Mouse (Mus musculus) mouse embryonic stem cell (cell line): ENCODE data around the gene Rnase2a.
"Not testable (repeated sequence)": the region's sequence is repeated elsewhere in the genome, so short reads cannot be mapped to it uniquely, and the experiment has no call there.

ENCODE experiments used
- in situ Hi-C, 2 experiments: fragments of 300-500 bp; cut with MboI; formaldehyde crosslinking; loops; 1 replicate in 1 of 2; 3 replicates in 1 of 2; pipeline ENCODE4 v1.14.3; 2019 to 2020; ENCODE audit warnings: low sequenced_read_pairs in 2 of 2, low pct_unique_long_range_greater_than_20kb in 1 of 2, mixed read lengths in 1 of 2; ENCODE audit not compliant: unreplicated experiment in 1 of 2

Rnase2a gene

DNA sequence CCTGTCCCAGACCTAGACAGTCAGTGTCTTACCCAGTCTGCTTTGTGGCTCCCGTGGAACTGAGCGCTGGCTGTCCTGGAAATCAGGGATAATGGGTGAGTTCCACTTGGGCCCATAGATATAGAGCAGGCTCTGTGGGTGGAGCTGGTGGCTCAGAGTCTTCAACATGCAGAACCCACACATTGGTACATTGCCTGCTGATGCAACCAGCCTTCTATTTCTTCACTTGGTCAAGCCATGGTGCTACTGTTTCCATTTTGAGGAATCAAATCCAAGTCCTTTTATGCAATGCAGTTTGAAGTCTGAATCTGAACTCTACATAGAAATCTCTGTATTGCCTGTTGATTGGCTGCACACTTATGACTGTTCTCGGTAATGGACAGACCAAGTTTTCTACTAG is at the start of gene Rnase2a:
TSS of gene Rnase2a (minus strand) at position 72 of the 400 bp plus-strand sequence.
- in situ Hi-C loops = no loop called here

DNA sequence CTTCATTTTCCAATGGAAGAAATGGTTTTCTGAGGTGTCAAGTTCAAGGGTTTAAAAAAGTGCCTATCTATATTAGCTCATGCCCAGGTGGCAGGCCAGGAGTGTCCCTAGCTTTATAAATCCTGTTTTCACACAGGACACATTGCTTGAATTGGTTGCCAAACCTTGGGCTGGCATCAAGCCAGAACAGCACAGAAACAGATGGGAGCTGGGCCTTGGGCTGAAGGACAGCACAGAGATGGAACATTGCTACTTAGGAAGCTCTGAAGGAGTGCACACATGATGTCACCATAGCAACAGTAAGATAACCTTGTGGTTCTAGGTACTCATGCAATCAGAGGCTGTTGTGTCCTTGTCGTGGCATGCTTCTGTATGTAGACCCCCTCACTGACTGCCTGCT is 35.6 kb upstream of the Rnase2a start:
- in situ Hi-C loops = no loop called here

- in situ Hi-C loops = not testable (repeated sequence)
These were observed 22.6 kb upstream of the Rnase2a start for GRCm38 (mm10) chr14:51278515-51278914.

GRCm38 (mm10) chr14:51268677-51269076 is 12.8 kb upstream of the Rnase2a start:
- in situ Hi-C loops = loop anchor here in 1 of 2 experiments (5.0 kb wide), 2 partner anchors 96 to 166 kb away; no protein-coding TSS in a partner anchor

DNA sequence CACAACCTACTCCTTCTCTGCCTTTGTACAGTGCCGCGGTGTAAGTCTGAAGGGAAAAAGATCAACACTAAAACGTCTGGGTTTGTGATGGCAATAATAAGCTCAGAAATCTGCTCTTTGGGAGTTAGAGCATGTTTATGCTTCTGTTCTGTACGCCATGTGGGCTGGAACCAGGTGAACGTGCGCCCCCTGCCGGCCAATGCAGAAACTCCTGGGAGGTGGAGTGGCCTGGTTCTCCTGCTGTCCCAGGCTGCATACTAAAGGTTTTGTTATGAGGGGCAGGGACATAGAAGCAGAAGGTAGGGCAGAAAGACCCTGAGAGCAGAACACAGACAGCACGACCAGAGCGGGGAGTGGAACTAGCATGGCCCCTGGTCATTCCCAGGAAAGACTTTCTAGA is 10.2 kb upstream of the Rnase2a start:
- in situ Hi-C loops = loop anchor here in 1 of 2 experiments (5.0 kb wide), 2 partner anchors 94 to 164 kb away; no protein-coding TSS in a partner anchor

- in situ Hi-C loops = loop anchor here in 1 of 2 experiments (5.0 kb wide), 2 partner anchors 93 to 163 kb away; no protein-coding TSS in a partner anchor
These were observed 9.8 kb upstream of the Rnase2a start for GRCm38 (mm10) chr14:51265667-51266066.

DNA sequence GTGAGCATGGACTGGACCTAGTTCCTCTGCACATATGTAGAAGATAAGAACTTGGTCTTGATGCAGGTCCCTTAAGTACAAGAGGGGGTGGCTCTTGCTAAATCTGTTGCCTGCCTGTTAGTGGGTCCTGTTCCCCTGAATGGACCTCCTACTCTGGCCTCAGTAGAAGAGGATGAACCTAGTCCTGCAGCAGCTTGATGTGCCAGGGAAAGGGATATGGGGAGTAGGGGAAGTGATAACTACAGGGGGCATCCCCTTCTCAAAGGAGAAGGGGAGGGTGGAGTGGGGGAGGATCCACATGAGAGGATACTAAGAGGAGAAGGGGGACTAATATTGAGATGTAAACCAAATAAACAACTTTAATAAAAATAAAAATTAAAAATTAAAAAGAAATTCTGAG is 6.5 kb upstream of the Rnase2a start:
- in situ Hi-C loops = loop anchor here in 1 of 2 experiments (5.0 kb wide), 1 partner anchor 85 kb away; no protein-coding TSS in a partner anchor

- in situ Hi-C loops = loop anchor here in 1 of 2 experiments (5.0 kb wide), 1 partner anchor 82 kb away; no protein-coding TSS in a partner anchor
These were observed 3.8 kb upstream of the Rnase2a start for GRCm38 (mm10) chr14:51259741-51260140.

DNA sequence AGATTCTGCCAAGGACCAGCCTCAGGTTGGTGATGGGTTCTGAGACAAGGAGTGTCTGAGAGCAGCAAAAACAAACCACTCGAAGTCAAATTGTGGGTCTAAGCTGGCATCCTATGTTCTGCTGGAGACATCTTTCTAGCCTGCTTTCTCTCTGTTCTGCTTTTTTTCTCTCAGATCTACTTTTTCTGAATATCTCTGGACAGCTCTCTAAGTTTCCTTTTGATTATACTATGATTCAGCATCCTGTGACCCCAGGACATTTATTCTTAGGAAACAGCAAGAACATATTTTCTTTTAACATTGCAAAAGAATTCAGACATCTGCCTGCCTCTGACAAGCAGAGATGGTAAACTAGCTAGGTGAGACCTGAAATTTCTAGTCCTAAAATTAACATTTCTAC is 2.3 kb downstream of the Rnase2a start:
- in situ Hi-C loops = loop anchor here in 1 of 2 experiments (5.0 kb wide), 1 partner anchor 589 kb away; no protein-coding TSS in a partner anchor

GRCm38 (mm10) chr14:51252206-51252605 is 3.7 kb downstream of the Rnase2a start:
- in situ Hi-C loops = loop anchor here in 1 of 2 experiments (5.0 kb wide), 1 partner anchor 590 kb away; no protein-coding TSS in a partner anchor

DNA sequence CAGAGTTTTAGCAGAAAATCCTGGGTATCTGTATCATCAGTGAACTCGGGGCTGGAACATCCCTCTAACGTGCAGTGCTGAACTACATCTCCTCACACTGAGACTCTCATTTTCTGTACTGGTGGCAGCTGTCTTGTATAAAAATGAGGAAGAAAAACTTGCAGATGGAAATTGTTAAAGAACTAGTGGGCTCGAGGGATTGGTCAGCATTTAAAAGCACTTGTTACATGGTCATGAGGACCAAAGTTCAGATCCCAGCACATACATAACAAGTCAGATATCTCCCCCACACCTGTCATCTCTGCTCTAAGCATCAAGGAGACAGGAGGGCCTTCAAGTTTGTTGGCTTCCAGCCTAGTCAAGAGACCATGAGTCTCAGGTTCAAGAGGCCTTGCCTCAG is 5.6 kb downstream of the Rnase2a start:
- in situ Hi-C loops = loop anchor here in 1 of 2 experiments (5.0 kb wide), 1 partner anchor 592 kb away; no protein-coding TSS in a partner anchor

DNA sequence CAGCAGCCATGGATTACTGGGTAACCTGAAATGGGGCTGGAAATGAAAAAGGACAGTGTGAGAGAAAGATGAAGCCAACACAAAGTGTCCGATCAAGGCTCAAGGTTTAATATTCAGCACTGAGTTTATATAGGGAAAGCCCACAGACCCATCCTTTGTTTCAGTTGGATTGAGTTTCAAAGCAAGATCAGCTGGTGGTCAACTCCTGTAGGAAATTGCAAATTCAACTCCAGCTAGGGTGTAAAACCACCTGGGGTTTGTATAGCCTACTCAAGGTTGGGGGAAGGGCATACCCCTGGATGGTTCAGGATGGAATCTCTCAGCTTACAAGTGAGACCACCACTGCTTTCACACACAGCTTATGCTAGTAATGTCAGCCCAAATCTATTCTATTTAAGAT is 8.2 kb downstream of the Rnase2a start:
- in situ Hi-C loops = no loop called here

DNA sequence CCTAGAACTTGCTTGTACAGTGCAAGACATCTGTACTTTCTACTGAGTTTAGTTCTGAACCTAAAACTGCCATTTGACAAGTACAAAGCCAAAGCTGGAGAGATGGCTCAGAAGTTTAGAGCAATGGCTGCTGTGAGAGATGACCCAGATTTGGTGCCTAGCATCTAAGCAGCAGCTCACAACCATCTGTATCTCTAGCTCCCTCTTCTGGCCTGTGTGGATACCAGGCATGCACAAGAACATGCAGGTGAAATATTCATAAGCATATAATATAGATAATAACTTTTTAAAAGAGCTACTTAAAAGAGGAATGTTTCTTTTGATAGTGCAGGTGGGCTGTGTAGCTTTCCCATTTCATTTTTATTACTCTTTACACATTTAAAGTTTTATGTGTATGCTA is 15.0 kb downstream of the Rnase2a start:
- in situ Hi-C loops = no loop called here

DNA sequence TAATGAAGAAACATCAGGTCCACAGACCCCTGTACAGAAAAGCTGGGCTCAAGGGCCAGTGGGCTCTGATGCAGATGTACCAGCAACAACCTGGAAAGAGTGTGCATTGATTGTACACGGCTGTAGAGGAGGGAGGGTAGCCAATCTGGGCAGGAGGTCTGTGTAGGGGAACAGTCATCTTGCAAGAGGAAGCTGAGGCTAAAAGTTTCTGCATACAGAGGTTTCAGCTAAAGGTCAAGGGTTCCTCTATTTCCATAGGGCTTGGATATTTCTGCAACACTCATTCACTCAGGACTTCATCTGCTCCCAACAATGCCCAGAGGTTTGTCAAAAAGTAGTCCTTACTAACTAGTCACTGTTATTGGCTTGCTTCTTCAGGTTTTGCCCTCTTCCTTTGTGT is 18.4 kb downstream of the Rnase2a start:
- in situ Hi-C loops = not testable (repeated sequence)

GRCm38 (mm10) chr14:51229657-51230056 is 26.3 kb downstream of the Rnase2a start:
- in situ Hi-C loops = not testable (repeated sequence)

DNA sequence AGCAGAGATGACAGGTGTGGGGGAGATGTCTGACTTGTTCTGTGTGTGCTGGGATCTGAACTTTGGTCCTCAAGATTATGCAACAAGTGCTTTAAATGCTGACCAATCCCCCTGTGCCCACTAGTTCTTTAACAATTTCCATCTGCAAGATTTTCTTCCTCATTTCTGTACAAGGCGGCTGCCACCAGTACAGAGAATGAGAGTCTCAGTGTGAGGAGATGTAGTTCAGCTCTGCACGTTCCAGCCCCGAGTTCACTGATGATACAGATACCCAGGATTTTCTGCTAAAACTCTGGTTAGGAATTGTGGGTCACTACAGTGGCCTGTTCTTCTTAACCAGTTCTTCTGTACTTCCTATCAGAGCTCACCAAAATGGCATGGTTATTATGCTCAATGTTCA is 35.8 kb downstream of the Rnase2a start:
- in situ Hi-C loops = not testable (repeated sequence)
